Mouse (Mus musculus): ENCODE measurements around the gene Adnp. TPM values are rescaled to one million over a fixed set of nuclear protein-coding genes. Genes with fewer than 3 reads are reported as not detected.

The Adnp gene
- polyA plus RNA-seq, 1 experiment from 2014 or later = 12.2 TPM

DNA sequence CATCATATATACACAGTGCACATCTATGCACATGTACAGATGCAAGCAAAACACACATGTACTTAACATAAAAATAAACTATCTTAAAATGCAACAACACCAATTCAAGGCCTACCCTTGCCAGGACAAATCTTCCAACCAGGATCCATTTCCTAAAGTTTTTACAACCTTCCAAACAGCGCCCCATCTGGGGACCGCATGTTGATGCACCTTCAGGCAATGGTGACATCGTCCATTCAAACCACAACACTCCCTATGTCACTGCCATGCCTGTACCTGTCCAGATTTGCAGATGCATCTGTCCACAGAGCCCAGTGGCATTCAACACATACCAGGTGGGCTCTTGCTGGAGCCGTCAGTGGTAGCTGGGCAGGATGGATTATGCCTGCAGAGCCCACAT is 36.4 kb upstream of the Adnp start:
- Histone ChIP-seq H3K4me3 (ENCODE audit: low read depth, low read length) (no peak overlapping the region), H3K4me2 (ENCODE audit: low read depth, severe bottlenecking) (no peak overlapping the region), H3K4me1 (ENCODE audit: control insufficient read depth, insufficient read depth, low read length) (0 out of 2 replicates have a peak, but pooled peaks cover 2% of the 10 kb centered on the region), H3K9me3 (ENCODE audit: control insufficient read depth, low read length) (no peaks in the 10 kb centered on the region), H3K27ac (replicated peaks; ENCODE audit: low read depth, low read length) (no peak overlapping the region), H3K27me3 (ENCODE audit: control insufficient read depth, insufficient read depth, low read length) (no peaks in the 10 kb centered on the region), H3K9ac (ENCODE audit: low read length) (no peak overlapping the region), H3K36me3 (ENCODE audit: control insufficient read depth, insufficient read depth, low read length) (no peaks in the 10 kb centered on the region)
- WGBS = 69% methylated on average over 4 of the region's 4 CpGs
- DNase-seq (ENCODE audit: low spot score) = no peak
- ATAC-seq (ENCODE audit: insufficient number of reproducible peaks, low FRiP score, low TSS enrichment, low read depth) = no peak

DNA sequence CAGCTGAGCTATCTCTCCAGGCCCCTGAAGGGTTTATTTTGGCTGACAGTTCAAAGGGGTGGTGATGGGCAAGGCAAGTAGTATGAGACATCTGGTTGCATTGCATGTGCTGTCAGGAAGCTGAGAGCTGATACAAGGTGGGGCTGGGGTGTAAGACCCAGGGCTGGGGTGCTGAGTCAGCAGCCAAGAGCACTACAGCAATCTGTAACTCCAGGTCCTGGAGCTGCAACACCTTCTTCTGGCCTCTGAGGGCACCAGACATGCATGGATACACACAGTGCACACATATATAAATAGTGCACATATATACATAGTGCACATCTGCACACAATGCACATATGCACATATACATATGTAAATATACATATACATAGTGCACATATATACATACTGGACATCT is 35.9 kb upstream of the Adnp start:
- H3K27ac ChIP-seq (replicated peaks; ENCODE audit: low read depth, low read length) = no peak overlapping the region
- DNase-seq (ENCODE audit: low spot score) (no peak), ATAC-seq (ENCODE audit: insufficient number of reproducible peaks, low FRiP score, low TSS enrichment, low read depth) (0 out of 2 replicates have a peak, but pooled peaks have one; percentile 31)
- no peaks in the 10 kb centered on the region for H3K9me3 ChIP-seq (ENCODE audit: control insufficient read depth, low read length)
- H3K4me3 ChIP-seq (ENCODE audit: low read depth, low read length) = no peak overlapping the region
- H3K4me2 ChIP-seq (ENCODE audit: low read depth, severe bottlenecking) = no peak overlapping the region
- H3K27me3 ChIP-seq (ENCODE audit: control insufficient read depth, insufficient read depth, low read length) = no peaks in the 10 kb centered on the region
- 0 out of 2 replicates have a peak, but pooled peaks cover 2% of the 10 kb centered on the region for H3K4me1 ChIP-seq (ENCODE audit: control insufficient read depth, insufficient read depth, low read length)
- no peak overlapping the region for H3K9ac ChIP-seq (ENCODE audit: low read length)
- no peaks in the 10 kb centered on the region for H3K36me3 ChIP-seq (ENCODE audit: control insufficient read depth, insufficient read depth, low read length)

DNA sequence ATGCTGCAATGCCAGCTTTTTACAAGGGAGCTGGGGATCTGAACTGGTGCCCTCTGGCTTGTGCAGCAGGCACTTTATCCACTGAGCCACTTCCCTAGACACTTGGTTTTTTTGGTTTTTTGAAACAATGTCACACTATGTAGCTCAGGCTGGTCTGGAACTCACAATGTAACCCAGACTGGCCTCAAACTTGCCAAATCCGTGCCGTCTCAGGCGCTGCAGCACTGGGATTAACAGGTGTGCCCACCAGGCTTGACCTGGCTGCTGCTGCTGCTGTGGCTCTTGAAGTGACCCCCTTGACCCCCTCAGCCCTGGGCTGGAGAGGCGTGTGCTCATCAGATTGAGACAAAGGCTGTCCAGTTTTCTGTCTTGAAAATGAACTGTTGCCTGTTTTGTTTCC is 31.4 kb upstream of the Adnp start:
- 91% methylated on average over 4 of the region's 4 CpGs for WGBS
- H3K9me3 ChIP-seq (ENCODE audit: control insufficient read depth, low read length) = no peaks in the 10 kb centered on the region
- H3K9ac ChIP-seq (ENCODE audit: low read length) = no peak overlapping the region
- H3K4me1 ChIP-seq (ENCODE audit: control insufficient read depth, insufficient read depth, low read length) = no peaks in the 10 kb centered on the region
- ATAC-seq (ENCODE audit: insufficient number of reproducible peaks, low FRiP score, low TSS enrichment, low read depth) (no peak), DNase-seq (ENCODE audit: low spot score) (no peak)
- no peak overlapping the region for H3K4me2 ChIP-seq (ENCODE audit: low read depth, severe bottlenecking)
- H3K36me3 ChIP-seq (ENCODE audit: control insufficient read depth, insufficient read depth, low read length) = no peaks in the 10 kb centered on the region
- no peak overlapping the region for H3K4me3 ChIP-seq (ENCODE audit: low read depth, low read length)
- H3K27me3 ChIP-seq (ENCODE audit: control insufficient read depth, insufficient read depth, low read length) = no peaks in the 10 kb centered on the region
- H3K27ac ChIP-seq (replicated peaks; ENCODE audit: low read depth, low read length) = no peak overlapping the region

DNA sequence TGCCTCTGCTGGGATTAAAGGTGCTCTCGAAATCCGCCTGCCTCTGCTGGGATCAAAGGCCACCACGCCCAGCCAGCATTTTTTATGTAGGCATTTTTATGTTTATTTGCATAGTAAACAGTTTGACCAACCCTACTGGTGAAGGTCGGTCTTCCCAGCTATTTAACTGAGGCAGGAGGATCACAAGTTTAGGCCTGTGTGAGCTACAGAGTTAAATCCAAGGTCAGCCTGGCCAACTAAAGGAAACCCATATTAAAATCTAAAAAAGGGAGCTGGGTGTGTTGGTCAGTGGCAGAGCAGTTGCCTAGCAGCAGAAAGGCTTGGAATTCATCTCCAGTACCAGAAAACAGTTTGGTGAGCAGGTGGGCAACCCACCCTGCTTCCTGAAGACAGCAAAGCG is 26.4 kb upstream of the Adnp start:
- Histone ChIP-seq H3K27ac (replicated peaks; ENCODE audit: low read depth, low read length) (no peak overlapping the region), H3K27me3 (ENCODE audit: control insufficient read depth, insufficient read depth, low read length) (no peaks in the 10 kb centered on the region), H3K4me1 (ENCODE audit: control insufficient read depth, insufficient read depth, low read length) (peaks cover 16% of the 10 kb centered on the region), H3K36me3 (ENCODE audit: control insufficient read depth, insufficient read depth, low read length) (no peaks in the 10 kb centered on the region), H3K4me2 (ENCODE audit: low read depth, severe bottlenecking) (no peak overlapping the region), H3K9me3 (ENCODE audit: control insufficient read depth, low read length) (no peaks in the 10 kb centered on the region), H3K4me3 (ENCODE audit: low read depth, low read length) (no peak overlapping the region), H3K9ac (ENCODE audit: low read length) (no peak overlapping the region)
- 92% methylated on average over 5 of the region's 5 CpGs for WGBS
- no peak for DNase-seq (ENCODE audit: low spot score)
- ATAC-seq (ENCODE audit: insufficient number of reproducible peaks, low FRiP score, low TSS enrichment, low read depth) = no peak

GRCm38 (mm10) chr2:168231471-168231829 is 24.5 kb upstream of the Adnp start:
- H3K9ac ChIP-seq (ENCODE audit: low read length) = peak overlapping the region; percentile 81
- ATAC-seq (ENCODE audit: insufficient number of reproducible peaks, low FRiP score, low TSS enrichment, low read depth) = no peak
- peak overlapping the region; percentile 99 for H3K4me2 ChIP-seq (ENCODE audit: low read depth, severe bottlenecking)
- no peak for DNase-seq (ENCODE audit: low spot score)
- no peaks in the 10 kb centered on the region for H3K27me3 ChIP-seq (ENCODE audit: control insufficient read depth, insufficient read depth, low read length)
- H3K27ac ChIP-seq (replicated peaks; ENCODE audit: low read depth, low read length) = no peak overlapping the region
- peak overlapping the region; percentile 100 for H3K4me3 ChIP-seq (ENCODE audit: low read depth, low read length)
- no peaks in the 10 kb centered on the region for H3K9me3 ChIP-seq (ENCODE audit: control insufficient read depth, low read length)
- H3K36me3 ChIP-seq (ENCODE audit: control insufficient read depth, insufficient read depth, low read length) = peaks cover 2% of the 10 kb centered on the region; the same call in 1 of the 2 replicates
- peaks cover 16% of the 10 kb centered on the region for H3K4me1 ChIP-seq (ENCODE audit: control insufficient read depth, insufficient read depth, low read length)
- 59% methylated on average over 33 of the region's 33 CpGs for WGBS

DNA sequence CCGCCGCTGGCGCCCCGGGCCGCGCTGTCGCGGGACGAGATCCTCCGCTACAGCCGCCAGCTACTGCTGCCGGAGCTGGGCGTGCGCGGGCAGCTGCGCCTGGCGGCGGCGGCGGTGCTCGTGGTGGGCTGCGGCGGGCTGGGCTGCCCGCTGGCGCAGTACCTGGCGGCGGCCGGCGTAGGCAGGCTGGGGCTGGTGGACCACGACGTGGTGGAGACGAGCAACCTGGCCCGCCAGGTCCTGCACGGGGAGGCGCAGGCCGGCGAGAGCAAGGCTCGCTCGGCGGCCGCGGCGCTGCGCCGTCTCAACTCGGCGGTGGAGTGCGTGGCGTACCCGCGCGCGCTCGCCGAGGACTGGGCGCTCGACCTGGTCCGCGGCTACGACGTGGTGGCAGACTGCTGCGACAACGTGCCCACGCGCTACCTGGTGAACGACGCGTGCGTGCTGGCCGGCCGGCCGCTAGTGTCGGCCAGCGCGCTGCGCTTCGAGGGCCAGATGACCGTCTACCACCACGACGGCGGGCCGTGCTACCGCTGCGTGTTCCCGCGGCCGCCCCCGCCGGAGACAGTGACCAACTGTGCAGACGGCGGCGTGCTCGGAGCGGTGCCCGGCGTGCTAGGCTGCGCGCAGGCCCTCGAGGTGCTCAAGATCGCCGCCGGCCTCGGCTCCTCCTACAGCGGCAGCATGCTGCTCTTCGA is 24.0 kb upstream of the Adnp start:
- ATAC-seq (ENCODE audit: insufficient number of reproducible peaks, low FRiP score, low TSS enrichment, low read depth) (no peak), DNase-seq (ENCODE audit: low spot score) (peak; percentile 28)
- Histone ChIP-seq H3K27me3 (ENCODE audit: control insufficient read depth, insufficient read depth, low read length) (no peaks in the 10 kb centered on the region), H3K9ac (ENCODE audit: low read length) (peak overlapping the region; percentile 81), H3K27ac (replicated peaks; ENCODE audit: low read depth, low read length) (peak overlapping the region; percentile 83), H3K9me3 (ENCODE audit: control insufficient read depth, low read length) (no peaks in the 10 kb centered on the region), H3K4me3 (ENCODE audit: low read depth, low read length) (peak overlapping the region; percentile 100), H3K4me1 (ENCODE audit: control insufficient read depth, insufficient read depth, low read length) (peaks cover 16% of the 10 kb centered on the region), H3K36me3 (ENCODE audit: control insufficient read depth, insufficient read depth, low read length) (peaks cover 4% of the 10 kb centered on the region; the same call in 1 of the 2 replicates), H3K4me2 (ENCODE audit: low read depth, severe bottlenecking) (peak overlapping the region; percentile 99)
- WGBS = 4% methylated on average over 98 of the region's 105 CpGs

DNA sequence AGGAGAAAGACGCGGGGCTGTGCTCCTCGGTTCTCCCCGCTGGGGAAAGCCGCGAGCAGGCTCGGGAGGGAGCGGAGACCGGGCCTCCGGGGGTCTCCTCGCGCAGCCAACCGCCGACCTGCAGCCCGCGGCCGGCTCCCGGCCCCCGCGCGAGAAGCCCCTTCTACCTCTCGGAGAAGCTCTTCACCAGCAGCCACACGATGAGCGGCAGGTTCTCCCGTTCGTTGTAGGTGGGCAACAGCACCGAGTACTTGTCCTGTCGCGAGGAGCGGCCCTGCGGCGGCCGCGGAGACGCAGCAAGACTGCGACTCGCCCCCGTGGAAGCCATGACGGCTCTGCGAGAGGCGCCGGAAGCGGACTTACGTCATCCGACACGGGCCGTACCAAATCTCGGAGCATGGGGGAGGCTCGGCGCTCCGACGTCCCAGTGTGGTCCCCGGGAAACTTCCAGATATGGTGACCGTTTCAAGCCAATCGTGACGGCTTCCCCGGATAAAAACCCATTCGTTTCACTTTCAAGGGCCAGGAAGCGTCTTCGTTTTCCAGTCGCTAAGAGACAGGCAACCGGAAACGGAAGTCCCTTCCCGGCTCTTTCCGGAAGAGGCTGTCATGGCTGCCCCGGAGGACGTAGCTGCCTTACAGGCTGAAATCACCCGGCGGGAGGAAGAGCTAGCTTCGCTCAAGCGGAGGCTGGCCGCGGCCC is 23.3 kb upstream of the Adnp start, which contains the start of the genes Gm20716, Dpm1 and Mocs3:
TSS of gene Gm20716 (minus strand) at position 339 of the 703 bp plus-strand sequence.
TSS of gene Dpm1 (minus strand) at position 566 of the 703 bp plus-strand sequence.
TSS of gene Mocs3 (plus strand) at position 597 of the 703 bp plus-strand sequence.
- peaks cover 9% of the 10 kb centered on the region; the same call in 1 of the 2 replicates for H3K36me3 ChIP-seq (ENCODE audit: control insufficient read depth, insufficient read depth, low read length)
- peak; percentile 89 for DNase-seq (ENCODE audit: low spot score)
- H3K4me3 ChIP-seq (ENCODE audit: low read depth, low read length) = peak within 1 kb of the TSS; percentile 100
- peak within 1 kb of the TSS; percentile 83 for H3K27ac ChIP-seq (replicated peaks; ENCODE audit: low read depth, low read length)
- under 1% methylated on average over 70 of the region's 73 CpGs for WGBS
- H3K4me1 ChIP-seq (ENCODE audit: control insufficient read depth, insufficient read depth, low read length) = peaks cover 16% of the 10 kb centered on the region
- no peaks in the 10 kb centered on the region for H3K27me3 ChIP-seq (ENCODE audit: control insufficient read depth, insufficient read depth, low read length)
- peak within 1 kb of the TSS; percentile 99 for H3K4me2 ChIP-seq (ENCODE audit: low read depth, severe bottlenecking)
- H3K9ac ChIP-seq (ENCODE audit: low read length) = peak within 1 kb of the TSS; percentile 81
- H3K9me3 ChIP-seq (ENCODE audit: control insufficient read depth, low read length) = no peaks in the 10 kb centered on the region
- ATAC-seq (ENCODE audit: insufficient number of reproducible peaks, low FRiP score, low TSS enrichment, low read depth) = peak; percentile 61; the same call in 1 of the 2 replicates

DNA sequence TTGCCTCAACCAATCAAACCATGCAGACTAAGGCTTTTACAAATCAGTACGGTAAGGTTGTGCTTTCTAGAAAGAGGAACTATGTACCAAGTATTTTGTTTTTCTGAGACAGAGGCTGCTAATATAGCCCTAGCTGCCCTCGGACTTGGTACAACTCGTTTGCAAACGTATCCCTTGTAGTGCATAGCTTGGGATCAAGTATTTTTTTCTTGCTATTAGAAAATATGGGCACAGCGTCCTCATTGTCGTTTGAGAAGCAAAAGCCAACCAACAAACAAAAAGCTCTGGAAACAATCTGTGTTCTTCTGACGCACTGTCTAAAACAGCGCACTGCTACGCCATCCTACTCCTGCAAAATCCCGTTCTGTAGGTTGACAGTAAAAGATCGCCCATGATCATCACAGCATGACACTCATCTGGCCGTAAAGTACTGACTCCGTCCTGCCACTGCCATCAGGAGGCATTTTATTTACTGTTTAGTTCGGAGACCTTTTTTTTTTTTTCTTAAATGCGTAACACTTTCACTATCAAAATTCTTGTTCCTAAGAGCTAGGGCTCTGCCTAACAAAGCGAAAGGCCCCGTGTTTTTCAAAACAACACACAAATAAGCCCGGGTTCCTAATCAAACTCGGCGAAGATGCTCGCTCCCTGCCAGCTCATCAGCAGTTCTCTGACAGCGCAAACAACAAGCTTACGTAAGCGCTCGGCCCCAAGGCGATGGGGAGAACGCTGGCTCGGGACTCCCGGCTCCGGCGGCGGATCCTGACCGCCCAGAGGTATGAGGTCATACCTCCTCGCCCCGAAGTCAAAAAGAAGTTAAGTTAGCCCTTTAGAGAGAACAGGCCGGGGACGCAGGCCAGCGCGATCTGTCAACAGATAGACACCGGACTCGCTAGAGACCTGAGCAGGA is 22.5 kb upstream of the Adnp start:
- Histone ChIP-seq H3K9me3 (ENCODE audit: control insufficient read depth, low read length) (no peaks in the 10 kb centered on the region), H3K27ac (replicated peaks; ENCODE audit: low read depth, low read length) (no peak overlapping the region), H3K4me3 (ENCODE audit: low read depth, low read length) (peak overlapping the region; percentile 100), H3K4me2 (ENCODE audit: low read depth, severe bottlenecking) (peak overlapping the region; percentile 99), H3K4me1 (ENCODE audit: control insufficient read depth, insufficient read depth, low read length) (peaks cover 16% of the 10 kb centered on the region), H3K36me3 (ENCODE audit: control insufficient read depth, insufficient read depth, low read length) (peaks cover 16% of the 10 kb centered on the region; the same call in 1 of the 2 replicates), H3K9ac (ENCODE audit: low read length) (peak overlapping the region; percentile 81), H3K27me3 (ENCODE audit: control insufficient read depth, insufficient read depth, low read length) (no peaks in the 10 kb centered on the region)
- WGBS = 21% methylated on average over 41 of the region's 41 CpGs
- ATAC-seq (ENCODE audit: insufficient number of reproducible peaks, low FRiP score, low TSS enrichment, low read depth) (0 out of 2 replicates have a peak, but pooled peaks have one; percentile 17), DNase-seq (ENCODE audit: low spot score) (peak; percentile 36)

Data from limb, embryonic 11.5 days (tissue).